Mouse (Mus musculus): ENCODE data around the gene Wdr91. TPM values are rescaled to one million over a fixed set of nuclear protein-coding genes. Genes with fewer than 3 reads are reported as not detected.

Gene Wdr91
- polyA plus RNA-seq, 1 experiment from 2014 or later: 10.7 TPM

- H3K9me3 ChIP-seq (ENCODE audit: control insufficient read depth, low read depth, low read length): no peaks in the 10 kb centered on the region
Observed at GRCm38 (mm10) chr6:34927594-34927993, 16.9 kb upstream of the Wdr91 start.

GRCm38 (mm10) chr6:34927156-34927555, 16.5 kb upstream of the Wdr91 start:
- Histone ChIP-seq H3K36me3 (ENCODE audit: control insufficient read depth, insufficient read depth, low read length) (no peaks in the 10 kb centered on the region), H3K4me2 (replicated peaks; ENCODE audit: low read depth, low read length) (no peak overlapping the region), H3K9me3 (ENCODE audit: control insufficient read depth, low read depth, low read length) (no peaks in the 10 kb centered on the region), H3K9ac (replicated peaks; ENCODE audit: low read depth, low read length) (no peak overlapping the region), H3K27me3 (ENCODE audit: control insufficient read depth, insufficient read depth, low read length) (no peaks in the 10 kb centered on the region), H3K27ac (ENCODE audit: low read length) (no peak overlapping the region), H3K4me3 (ENCODE audit: low read depth, low read length) (no peak overlapping the region), H3K4me1 (ENCODE audit: control insufficient read depth, insufficient read depth, low read length) (no peaks in the 10 kb centered on the region)
- ATAC-seq (ENCODE audit: insufficient number of reproducible peaks, insufficient read depth, low FRiP score, low read depth): no peak
- 47% methylated on average over 4 of the region's 4 CpGs for WGBS

More at GRCm38 (mm10) chr6:34927594-34927993, 16.9 kb upstream of the Wdr91 start:
- H3K27me3 ChIP-seq (ENCODE audit: control insufficient read depth, insufficient read depth, low read length): no peaks in the 10 kb centered on the region
- H3K36me3 ChIP-seq (ENCODE audit: control insufficient read depth, insufficient read depth, low read length): no peaks in the 10 kb centered on the region
- ATAC-seq (ENCODE audit: insufficient number of reproducible peaks, insufficient read depth, low FRiP score, low read depth): no peak
- H3K4me1 ChIP-seq (ENCODE audit: control insufficient read depth, insufficient read depth, low read length): no peaks in the 10 kb centered on the region
- no peak overlapping the region for H3K4me3 ChIP-seq (ENCODE audit: low read depth, low read length)
- 96% methylated on average over 8 of the region's 8 CpGs for WGBS
- no peak overlapping the region for H3K9ac ChIP-seq (replicated peaks; ENCODE audit: low read depth, low read length)
- H3K27ac ChIP-seq (ENCODE audit: low read length): no peak overlapping the region
- H3K4me2 ChIP-seq (replicated peaks; ENCODE audit: low read depth, low read length): no peak overlapping the region

GRCm38 (mm10) chr6:34921941-34922340, 11.3 kb upstream of the Wdr91 start:
- Histone ChIP-seq H3K27ac (ENCODE audit: low read length) (no peak overlapping the region), H3K4me1 (ENCODE audit: control insufficient read depth, insufficient read depth, low read length) (no peaks in the 10 kb centered on the region), H3K4me3 (ENCODE audit: low read depth, low read length) (no peak overlapping the region), H3K9me3 (ENCODE audit: control insufficient read depth, low read depth, low read length) (no peaks in the 10 kb centered on the region), H3K27me3 (ENCODE audit: control insufficient read depth, insufficient read depth, low read length) (no peaks in the 10 kb centered on the region), H3K36me3 (ENCODE audit: control insufficient read depth, insufficient read depth, low read length) (no peaks in the 10 kb centered on the region), H3K4me2 (replicated peaks; ENCODE audit: low read depth, low read length) (no peak overlapping the region), H3K9ac (replicated peaks; ENCODE audit: low read depth, low read length) (no peak overlapping the region)
- ATAC-seq (ENCODE audit: insufficient number of reproducible peaks, insufficient read depth, low FRiP score, low read depth): no peak
- 63% methylated on average over 14 of the region's 14 CpGs for WGBS

GRCm38 (mm10) chr6:34920631-34921030, 10.0 kb upstream of the Wdr91 start:
- no peak overlapping the region for H3K9ac ChIP-seq (replicated peaks; ENCODE audit: low read depth, low read length)
- H3K27me3 ChIP-seq (ENCODE audit: control insufficient read depth, insufficient read depth, low read length): no peaks in the 10 kb centered on the region
- ATAC-seq (ENCODE audit: insufficient number of reproducible peaks, insufficient read depth, low FRiP score, low read depth): no peak
- H3K27ac ChIP-seq (ENCODE audit: low read length): no peak overlapping the region
- no peak overlapping the region for H3K4me2 ChIP-seq (replicated peaks; ENCODE audit: low read depth, low read length)
- no peaks in the 10 kb centered on the region for H3K9me3 ChIP-seq (ENCODE audit: control insufficient read depth, low read depth, low read length)
- H3K36me3 ChIP-seq (ENCODE audit: control insufficient read depth, insufficient read depth, low read length): no peaks in the 10 kb centered on the region
- no peaks in the 10 kb centered on the region for H3K4me1 ChIP-seq (ENCODE audit: control insufficient read depth, insufficient read depth, low read length)
- 93% methylated on average over 12 of the region's 12 CpGs for WGBS
- no peak overlapping the region for H3K4me3 ChIP-seq (ENCODE audit: low read depth, low read length)

- no peaks in the 10 kb centered on the region for H3K9me3 ChIP-seq (ENCODE audit: control insufficient read depth, low read depth, low read length)
- no peaks in the 10 kb centered on the region for H3K36me3 ChIP-seq (ENCODE audit: control insufficient read depth, insufficient read depth, low read length)
- no peaks in the 10 kb centered on the region for H3K4me1 ChIP-seq (ENCODE audit: control insufficient read depth, insufficient read depth, low read length)
- ATAC-seq (ENCODE audit: insufficient number of reproducible peaks, insufficient read depth, low FRiP score, low read depth): no peak
- no peak within 1 kb of the TSS for H3K9ac ChIP-seq (replicated peaks; ENCODE audit: low read depth, low read length)
- 37% methylated on average over 10 of the region's 10 CpGs for WGBS
- H3K4me2 ChIP-seq (replicated peaks; ENCODE audit: low read depth, low read length): no peak within 1 kb of the TSS
- no peak within 1 kb of the TSS for H3K27ac ChIP-seq (ENCODE audit: low read length)
- no peaks in the 10 kb centered on the region for H3K27me3 ChIP-seq (ENCODE audit: control insufficient read depth, insufficient read depth, low read length)
- H3K4me3 ChIP-seq (ENCODE audit: low read depth, low read length): no peak within 1 kb of the TSS
Observed at GRCm38 (mm10) chr6:34919956-34920355, 9.3 kb upstream of the Wdr91 start, which contains the start of gene Stra8. Gene Stra8, plus strand, starts transcription at chr6:34920163.

GRCm38 (mm10) chr6:34919146-34919545, 8.5 kb upstream of the Wdr91 start:
- H3K36me3 ChIP-seq (ENCODE audit: control insufficient read depth, insufficient read depth, low read length): no peaks in the 10 kb centered on the region
- H3K4me2 ChIP-seq (replicated peaks; ENCODE audit: low read depth, low read length): no peak overlapping the region
- H3K9ac ChIP-seq (replicated peaks; ENCODE audit: low read depth, low read length): no peak overlapping the region
- H3K4me3 ChIP-seq (ENCODE audit: low read depth, low read length): no peak overlapping the region
- no peak for ATAC-seq (ENCODE audit: insufficient number of reproducible peaks, insufficient read depth, low FRiP score, low read depth)
- no peaks in the 10 kb centered on the region for H3K27me3 ChIP-seq (ENCODE audit: control insufficient read depth, insufficient read depth, low read length)
- no peak overlapping the region for H3K27ac ChIP-seq (ENCODE audit: low read length)
- WGBS: 63% methylated on average over 7 of the region's 7 CpGs
- H3K4me1 ChIP-seq (ENCODE audit: control insufficient read depth, insufficient read depth, low read length): no peaks in the 10 kb centered on the region
- H3K9me3 ChIP-seq (ENCODE audit: control insufficient read depth, low read depth, low read length): no peaks in the 10 kb centered on the region

- 90% methylated on average over 3 of the region's 3 CpGs for WGBS
- H3K9ac ChIP-seq (replicated peaks; ENCODE audit: low read depth, low read length): no peak overlapping the region
- ATAC-seq (ENCODE audit: insufficient number of reproducible peaks, insufficient read depth, low FRiP score, low read depth): no peak
Observed at GRCm38 (mm10) chr6:34914462-34914861, 3.8 kb upstream of the Wdr91 start.

GRCm38 (mm10) chr6:34913341-34914040, 2.8 kb upstream of the Wdr91 start:
- Histone ChIP-seq H3K4me1 (ENCODE audit: control insufficient read depth, insufficient read depth, low read length) (peaks cover 4% of the 10 kb centered on the region; the same call in 1 of the 2 replicates), H3K4me3 (ENCODE audit: low read depth, low read length) (no peak overlapping the region), H3K36me3 (ENCODE audit: control insufficient read depth, insufficient read depth, low read length) (no peaks in the 10 kb centered on the region), H3K27me3 (ENCODE audit: control insufficient read depth, insufficient read depth, low read length) (no peaks in the 10 kb centered on the region), H3K9ac (replicated peaks; ENCODE audit: low read depth, low read length) (no peak overlapping the region), H3K27ac (ENCODE audit: low read length) (no peak overlapping the region), H3K9me3 (ENCODE audit: control insufficient read depth, low read depth, low read length) (no peaks in the 10 kb centered on the region), H3K4me2 (replicated peaks; ENCODE audit: low read depth, low read length) (no peak overlapping the region)
- 86% methylated on average over 13 of the region's 13 CpGs for WGBS
- no peak for ATAC-seq (ENCODE audit: insufficient number of reproducible peaks, insufficient read depth, low FRiP score, low read depth)

More at GRCm38 (mm10) chr6:34914462-34914861, 3.8 kb upstream of the Wdr91 start:
- H3K27me3 ChIP-seq (ENCODE audit: control insufficient read depth, insufficient read depth, low read length): no peaks in the 10 kb centered on the region
- no peak overlapping the region for H3K4me2 ChIP-seq (replicated peaks; ENCODE audit: low read depth, low read length)
- H3K36me3 ChIP-seq (ENCODE audit: control insufficient read depth, insufficient read depth, low read length): no peaks in the 10 kb centered on the region
- no peaks in the 10 kb centered on the region for H3K9me3 ChIP-seq (ENCODE audit: control insufficient read depth, low read depth, low read length)
- peaks cover 4% of the 10 kb centered on the region; the same call in 1 of the 2 replicates for H3K4me1 ChIP-seq (ENCODE audit: control insufficient read depth, insufficient read depth, low read length)
- H3K4me3 ChIP-seq (ENCODE audit: low read depth, low read length): no peak overlapping the region
- no peak overlapping the region for H3K27ac ChIP-seq (ENCODE audit: low read length)
